Mouse (Mus musculus) megakaryocyte-erythroid progenitor cell, adult 5-6 weeks (primary cell): ENCODE measurements at regions not wholly inside any gene's neighbourhood (a gene's known extent, or its start where the extent isn't known, plus 50 kb on each side); places are given as distances from the start of the nearest gene placed in this dataset.

Source experiments
- ATAC-seq: replicated peaks from 2 replicates; pipeline ENCODE4 v1.8.0; 2016; ENCODE audit warnings: mild to moderate bottlenecking, inconsistent platforms; ENCODE audit not compliant: severe bottlenecking, poor library complexity, low FRiP score, low TSS enrichment

GRCm38 (mm10) chr17:10086132-10086531 lies 233.5 kb downstream of the Qk start:
- no peak for ATAC-seq

GRCm38 (mm10) chr17:10081721-10082120 lies 237.9 kb downstream of the Qk start:
- no peak for ATAC-seq

GRCm38 (mm10) chr17:10079853-10080650 lies 239.6 kb downstream of the Qk start:
- ATAC-seq = no peak

- ATAC-seq = no peak
Measured at GRCm38 (mm10) chr17:10078536-10079319, 240.9 kb downstream of the Qk start.

- ATAC-seq = no peak
Measured at GRCm38 (mm10) chr17:10073301-10073700, 246.4 kb downstream of the Qk start.

GRCm38 (mm10) chr17:10069251-10069650 lies 250.4 kb downstream of the Qk start:
- no peak for ATAC-seq

GRCm38 (mm10) chr17:10065131-10065530 lies 254.5 kb downstream of the Qk start:
- no peak for ATAC-seq

- no peak for ATAC-seq
Measured at GRCm38 (mm10) chr17:10062546-10063100, 257.0 kb downstream of the Qk start.

GRCm38 (mm10) chr17:10057736-10058135 lies 261.9 kb downstream of the Qk start:
- ATAC-seq = no peak

GRCm38 (mm10) chr17:10056096-10056495 lies 263.6 kb downstream of the Qk start:
- no peak for ATAC-seq

- no peak for ATAC-seq
Measured at GRCm38 (mm10) chr17:10054375-10054774, 265.3 kb downstream of the Qk start.

- no peak for ATAC-seq
Measured at GRCm38 (mm10) chr17:10044336-10044735, 275.3 kb downstream of the Qk start.

- ATAC-seq = no peak
Measured at GRCm38 (mm10) chr17:10042042-10042652, 277.5 kb downstream of the Qk start.

- no peak for ATAC-seq
Measured at GRCm38 (mm10) chr17:10040951-10041359, 278.7 kb downstream of the Qk start.

GRCm38 (mm10) chr17:10040375-10040774 lies 279.3 kb downstream of the Qk start:
- ATAC-seq = no peak

GRCm38 (mm10) chr17:10037799-10038445 lies 281.7 kb downstream of the Qk start:
- no peak for ATAC-seq

GRCm38 (mm10) chr17:10033510-10033909 lies 286.1 kb downstream of the Qk start:
- ATAC-seq = no peak

- ATAC-seq = no peak
Measured at GRCm38 (mm10) chr17:10031033-10031432, 288.6 kb downstream of the Qk start.

- ATAC-seq = no peak
Measured at GRCm38 (mm10) chr17:10026770-10027169, 292.9 kb downstream of the Qk start.

- ATAC-seq = no peak
Measured at GRCm38 (mm10) chr17:10025212-10025611, 294.4 kb downstream of the Qk start.
